Mouse (Mus musculus) heart, postnatal 0 days (tissue): ENCODE measurements around the gene Arrdc1.

ENCODE experiments used
- CTCF ChIP-seq: IDR thresholded peaks from 2 replicates; pipeline ENCODE4 v1.5.1; 2016; ENCODE audit warnings: antibody characterized with exemption, control low read depth, low read depth
- EP300 ChIP-seq: IDR thresholded peaks from 2 replicates; pipeline ENCODE4 v1.6.1; 2016; ENCODE audit warnings: antibody characterized with exemption, low read depth

GRCm38 (mm10) chr2:24929119-24929518 is 5.9 kb downstream of the Arrdc1 start:
- TF ChIP-seq CTCF (no peak), EP300 (no peak)
